10 mouse cellular contexts compared by ENCODE assay signal in genomic region chr2:35160206-35160605, GRCm38 (mm10). TPM values are rescaled to one million over a fixed set of nuclear protein-coding genes. Genes with fewer than 3 reads are reported as not detected.
DNase-seq lines count a peak whose midpoint lies in the region; ATAC-seq lines count a peak whose summit lies in the region.
"Had no signal": no experiment of that assay in that cellular context is flagged by ENCODE, and none has a peak within 500 bp of the region (broad histone marks: within the 10 kb centered on the region; RNA-seq: fewer than 3 reads in every experiment).

No protein-coding gene starts in this region.

- DNase-seq in limb, embryonic 11.5 days (ENCODE audit: low spot score), result peak; percentile 37
- DNase-seq in limb, embryonic 10.5 days (ENCODE audit: low spot score), result no peak
- DNase-seq in adrenal gland, adult 18-20 months (ENCODE audit: low spot score in 2 of 2), result peak; percentile 30 to 38
- DNase-seq in lung, postnatal 36 days, result peak; percentile 73
- DNase-seq in retina, postnatal 1 day, result no peak
- DNase-seq in left cerebral cortex, postnatal 14 days (ENCODE audit: low spot score in 2 of 2), result no peak

- H3K9ac ChIP-seq in limb, embryonic 11.5 days (ENCODE audit: low read length), result no peak overlapping the region
- no peak overlapping the region for H3K9ac ChIP-seq in intestine, embryonic 15.5 days
- no peak overlapping the region for H3K9ac ChIP-seq in midbrain, embryonic 13.5 days (replicated peaks)

- H3K27me3 ChIP-seq in limb, embryonic 11.5 days (ENCODE audit: control insufficient read depth, insufficient read depth, low read length), result no peaks in the 10 kb centered on the region
- H3K27me3 ChIP-seq in limb, embryonic 10.5 days (ENCODE audit: low read depth, poor library complexity, severe bottlenecking), result no peaks in the 10 kb centered on the region
- H3K27me3 ChIP-seq in intestine, embryonic 15.5 days (replicated peaks), result no peaks in the 10 kb centered on the region
- no peaks in the 10 kb centered on the region for H3K27me3 ChIP-seq in midbrain, embryonic 13.5 days

- H3K4me2 ChIP-seq in limb, embryonic 11.5 days (ENCODE audit: low read depth, severe bottlenecking), result no peak overlapping the region
- H3K4me2 ChIP-seq in intestine, embryonic 15.5 days (replicated peaks), result no peak overlapping the region
- H3K4me2 ChIP-seq in midbrain, embryonic 13.5 days (replicated peaks), result no peak overlapping the region

- no peak for ATAC-seq in limb, embryonic 11.5 days (ENCODE audit: insufficient number of reproducible peaks, low FRiP score, low TSS enrichment, low read depth)
- ATAC-seq in intestine, embryonic 15.5 days, result peak; percentile 63; the same call in 1 of the 2 replicates
- ATAC-seq in midbrain, embryonic 13.5 days, result no peak
- ATAC-seq: hindbrain, postnatal 0 days had no signal

- WGBS in limb, embryonic 11.5 days, result 44% methylated on average over 5 of the region's 5 CpGs
- 55% methylated on average over 5 of the region's 5 CpGs for whole genome bisulfite sequencing in limb, embryonic 10.5 days
- 42% methylated on average over 5 of the region's 5 CpGs for WGBS in intestine, embryonic 15.5 days
- 66% methylated on average over 5 of the region's 5 CpGs for WGBS in midbrain, embryonic 13.5 days

- H3K4me1 ChIP-seq in limb, embryonic 11.5 days (ENCODE audit: control insufficient read depth, insufficient read depth, low read length), result no peaks in the 10 kb centered on the region
- no peaks in the 10 kb centered on the region for H3K4me1 ChIP-seq in limb, embryonic 10.5 days
- no peaks in the 10 kb centered on the region for H3K4me1 ChIP-seq in intestine, embryonic 15.5 days (replicated peaks)
- no peaks in the 10 kb centered on the region for H3K4me1 ChIP-seq in midbrain, embryonic 13.5 days (replicated peaks)

- no peak overlapping the region for H3K4me3 ChIP-seq in limb, embryonic 11.5 days (ENCODE audit: low read depth, low read length)
- H3K4me3 ChIP-seq in limb, embryonic 10.5 days, result no peak overlapping the region
- H3K4me3 ChIP-seq in intestine, embryonic 15.5 days (replicated peaks), result no peak overlapping the region
- H3K4me3 ChIP-seq in midbrain, embryonic 13.5 days (replicated peaks), result no peak overlapping the region

- no peak overlapping the region for H3K27ac ChIP-seq in limb, embryonic 11.5 days (replicated peaks; ENCODE audit: low read depth, low read length)
- H3K27ac ChIP-seq in limb, embryonic 10.5 days, result no peak overlapping the region
- H3K27ac ChIP-seq in intestine, embryonic 15.5 days, result no peak overlapping the region
- H3K27ac ChIP-seq in midbrain, embryonic 13.5 days, result no peak overlapping the region
- H3K27ac ChIP-seq: hindbrain, postnatal 0 days; macrophage had no signal

- H3K9me3 ChIP-seq in limb, embryonic 11.5 days (ENCODE audit: control insufficient read depth, low read length), result no peaks in the 10 kb centered on the region
- H3K9me3 ChIP-seq in limb, embryonic 10.5 days (replicated peaks), result no peaks in the 10 kb centered on the region
- no peaks in the 10 kb centered on the region for H3K9me3 ChIP-seq in intestine, embryonic 15.5 days
- H3K9me3 ChIP-seq in midbrain, embryonic 13.5 days, result no peaks in the 10 kb centered on the region

- intact Hi-C loops in left cerebral cortex, postnatal 14 days (cut with DNase I), result no loop called here

- peaks cover 15% of the 10 kb centered on the region for H3K36me3 ChIP-seq in limb, embryonic 11.5 days (ENCODE audit: control insufficient read depth, insufficient read depth, low read length)
- H3K36me3 ChIP-seq in limb, embryonic 10.5 days, result peaks cover 92% of the 10 kb centered on the region
- H3K36me3 ChIP-seq in intestine, embryonic 15.5 days, result peaks cover 37% of the 10 kb centered on the region
- H3K36me3 ChIP-seq in midbrain, embryonic 13.5 days, result peaks cover 77% of the 10 kb centered on the region

RNA-seq across cellular contexts. Expression of gene Rab14, which starts 40.7 kb away (rescaled TPM):
- polyA plus RNA-seq in limb, embryonic 11.5 days (2014; fragmentation: Nextera tagmentation; extraction: Ambion mirVana), result 219 TPM in 2 replicates
- polyA plus RNA-seq in limb, embryonic 10.5 days (2016; fragmentation: Nextera tagmentation; extraction: Ambion mirVana), result 206 and 229 TPM in 2 replicates
- total RNA-seq in adrenal gland, adult 18-20 months (2021), result 100 to 1,000 TPM; 187 to 226 TPM
- 292 and 338 TPM in 2 replicates for polyA plus RNA-seq in intestine, embryonic 15.5 days (2015; fragmentation: Nextera tagmentation; extraction: Ambion mirVana)
- polyA plus RNA-seq in midbrain, embryonic 13.5 days (2015; fragmentation: Nextera tagmentation; extraction: Ambion mirVana), result 419 and 463 TPM in 2 replicates
- total RNA-seq in left cerebral cortex, postnatal 14 days (2021), result 100 to 1,000 TPM; 229 to 234 TPM

RNA-seq across cellular contexts. Expression of gene Cntrl, which starts 50.9 kb away (rescaled TPM):
- polyA plus RNA-seq in limb, embryonic 11.5 days (2014; fragmentation: Nextera tagmentation; extraction: Ambion mirVana), result 34.4 and 36.7 TPM in 2 replicates
- polyA plus RNA-seq in limb, embryonic 10.5 days (2016; fragmentation: Nextera tagmentation; extraction: Ambion mirVana), result 22.4 and 31.2 TPM in 2 replicates
- 10 to 100 TPM in 1 of 2 experiments, 1 to 10 TPM in 1; 7.7 to 11.4 TPM for total RNA-seq in adrenal gland, adult 18-20 months (2021)
- polyA plus RNA-seq in intestine, embryonic 15.5 days (2015; fragmentation: Nextera tagmentation; extraction: Ambion mirVana), result 20.0 and 21.3 TPM in 2 replicates
- polyA plus RNA-seq in midbrain, embryonic 13.5 days (2015; fragmentation: Nextera tagmentation; extraction: Ambion mirVana), result 16.7 and 18.1 TPM in 2 replicates
- total RNA-seq in left cerebral cortex, postnatal 14 days (2021), result 1 to 10 TPM; 8.0 to 8.3 TPM

RNA-seq across cellular contexts. Expression of gene AI182371, which starts 58.9 kb away (rescaled TPM):
- 0.20 TPM in 1 of 2 replicates, not detected in the other for polyA plus RNA-seq in limb, embryonic 11.5 days (2014; fragmentation: Nextera tagmentation; extraction: Ambion mirVana)
- polyA plus RNA-seq in limb, embryonic 10.5 days (2016; fragmentation: Nextera tagmentation; extraction: Ambion mirVana), result 0.45 TPM in 1 of 2 replicates, not detected in the other
- total RNA-seq in adrenal gland, adult 18-20 months (2021), result under 1 TPM in 1 of 2 experiments, not detected in 1; 0.46 TPM
- 0.64 and 0.70 TPM in 2 replicates for polyA plus RNA-seq in intestine, embryonic 15.5 days (2015; fragmentation: Nextera tagmentation; extraction: Ambion mirVana)
- polyA plus RNA-seq in midbrain, embryonic 13.5 days (2015; fragmentation: Nextera tagmentation; extraction: Ambion mirVana), result 0.22 and 0.46 TPM in 2 replicates
- under 1 TPM; 0.22 to 0.44 TPM for total RNA-seq in left cerebral cortex, postnatal 14 days (2021)
- total RNA-seq: hindbrain, postnatal 0 days had no signal

Comparison
In these comparisons a context has a peak if more than half of its experiments do, and no peak if none do; other contexts are left out.
1. DNase-seq: peak in limb, embryonic 11.5 days (single experiment), adrenal gland, adult 18-20 months (2 of 2) and lung, postnatal 36 days (single experiment); none in limb, embryonic 10.5 days (single experiment), retina, postnatal 1 day (single experiment) and left cerebral cortex, postnatal 14 days (0 of 2).